Mouse (Mus musculus) frontal cortex, adult 2 months (tissue): ENCODE data around the gene Brd1. TPM values are rescaled to one million over a fixed set of nuclear protein-coding genes. Genes with fewer than 3 reads are reported as not detected.
"Not testable (repeated sequence)": the region's sequence is repeated elsewhere in the genome, so short reads cannot be mapped to it uniquely, and the experiment has no call there.

ENCODE experiments used
- DNase-seq, 2 experiments: peaks; one replicate each; pipeline ENCODE4 v3.0.0; 2022; ENCODE audit warnings: low spot score in 1 of 2; ENCODE audit errors: extremely low spot score in 1 of 2
- polyA plus RNA-seq: library from polyadenylated mRNA; depleted of rRNA; stranded (reverse); fragments of >200 nt; gene quantifications from 2 replicates; pipeline ENCODE4 v1.2.3, GENCODE M21; 2012; rRNA removed

The Brd1 gene
- 23.3 and 23.5 TPM in 2 replicates for polyA plus RNA-seq

DNA sequence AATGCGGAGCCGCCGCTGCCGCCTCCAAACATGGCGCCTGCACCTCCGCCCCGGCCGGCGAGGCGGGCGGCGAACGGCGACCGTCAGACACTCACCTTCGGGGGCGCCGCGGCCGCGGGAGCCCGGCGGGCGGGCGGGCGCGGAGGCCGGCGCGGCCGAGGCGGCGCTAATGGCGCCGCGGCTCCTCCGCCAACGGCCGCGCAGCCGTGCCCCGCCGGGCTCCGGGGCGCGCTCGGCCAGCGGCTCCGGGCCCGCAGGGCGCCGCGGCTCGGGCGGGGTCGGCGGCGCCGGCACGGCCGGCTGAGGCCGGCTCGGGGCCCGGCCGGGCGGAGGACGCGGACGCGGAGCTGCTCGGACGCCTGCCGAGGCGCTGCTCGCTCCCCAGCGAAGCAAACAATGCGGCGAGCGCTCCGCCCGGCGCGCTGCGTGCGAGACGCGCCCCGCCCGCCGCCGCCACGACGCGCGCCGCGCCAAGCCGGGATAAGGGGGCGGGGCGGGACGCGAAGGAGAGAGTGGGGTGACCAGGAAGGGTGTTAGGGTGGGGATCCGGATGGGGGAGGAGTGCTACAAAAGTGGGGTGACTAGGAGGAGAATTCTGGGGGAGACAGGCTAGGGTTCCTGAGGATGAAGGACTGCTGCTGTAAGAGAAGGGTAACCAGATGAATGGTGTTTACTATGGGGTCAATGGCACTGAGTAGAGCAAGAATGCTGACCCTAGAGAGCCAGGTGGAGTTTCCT, at the start of gene Brd1:
Gene Brd1, minus strand, starts transcription at position 400 of the 738 bp plus-strand sequence.
- peak; percentile 31 to 82 for DNase-seq

DNA sequence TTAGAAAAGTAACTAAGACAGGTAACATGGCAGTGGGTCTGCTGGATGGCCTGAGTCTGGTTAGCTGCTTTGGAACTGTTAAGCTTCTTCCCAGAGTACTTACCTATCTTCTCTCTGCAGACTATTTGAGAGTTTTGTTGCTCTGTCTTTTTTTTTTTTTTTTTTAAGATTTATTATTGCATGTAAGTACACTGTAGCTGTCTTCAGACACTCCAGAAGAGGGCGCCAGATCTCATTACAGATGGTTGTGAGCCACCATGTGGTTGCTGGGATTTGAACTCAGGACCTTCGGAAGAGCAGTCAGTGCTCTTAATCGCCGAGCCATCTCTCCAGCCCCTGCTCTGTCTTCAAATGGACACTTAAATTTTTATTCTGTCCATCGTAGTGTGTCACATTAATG, 40.6 kb upstream of the Brd1 start:
- not testable (repeated sequence) for DNase-seq

DNA sequence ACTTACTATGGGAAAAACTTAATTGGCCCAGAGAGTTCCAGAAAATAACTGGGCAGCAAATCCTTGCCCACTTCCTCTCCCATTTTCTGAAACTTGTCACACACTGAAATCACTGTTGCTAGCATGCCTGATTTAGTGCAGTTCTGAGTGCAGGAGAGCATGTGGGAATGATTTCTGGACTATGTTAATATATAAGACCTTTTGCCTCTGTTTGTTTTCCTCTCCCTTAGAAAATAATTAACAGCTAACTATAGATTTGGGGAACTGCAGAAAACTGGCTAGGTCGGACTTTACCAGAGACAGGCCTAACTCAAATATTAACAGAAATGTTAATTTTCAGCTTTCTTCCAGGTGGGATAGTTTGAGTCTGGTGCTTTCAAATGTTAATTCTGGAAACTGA, 34.5 kb upstream of the Brd1 start:
- no peak for DNase-seq

GRCm38 (mm10) chr15:88766139-88766538, 32.1 kb upstream of the Brd1 start:
- not testable (repeated sequence) for DNase-seq

DNA sequence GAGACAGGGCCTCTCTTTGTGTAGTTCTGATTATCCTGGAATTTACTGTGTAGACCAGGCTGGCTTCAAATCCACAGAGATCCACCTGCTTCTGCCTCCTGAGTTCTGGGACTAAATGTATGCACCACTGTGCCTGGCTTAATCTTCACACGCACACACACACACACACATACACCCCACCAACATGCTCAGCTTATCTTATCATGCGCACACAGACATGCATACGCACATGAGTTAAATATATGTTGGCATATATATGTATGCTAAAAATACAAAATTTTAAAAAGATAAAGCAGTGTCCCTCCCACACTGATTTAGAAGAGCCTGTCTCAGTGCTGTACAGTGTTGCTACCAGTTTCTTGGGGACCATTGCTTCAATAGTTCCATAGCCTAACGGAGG, 27.5 kb upstream of the Brd1 start:
- no peak for DNase-seq

DNA sequence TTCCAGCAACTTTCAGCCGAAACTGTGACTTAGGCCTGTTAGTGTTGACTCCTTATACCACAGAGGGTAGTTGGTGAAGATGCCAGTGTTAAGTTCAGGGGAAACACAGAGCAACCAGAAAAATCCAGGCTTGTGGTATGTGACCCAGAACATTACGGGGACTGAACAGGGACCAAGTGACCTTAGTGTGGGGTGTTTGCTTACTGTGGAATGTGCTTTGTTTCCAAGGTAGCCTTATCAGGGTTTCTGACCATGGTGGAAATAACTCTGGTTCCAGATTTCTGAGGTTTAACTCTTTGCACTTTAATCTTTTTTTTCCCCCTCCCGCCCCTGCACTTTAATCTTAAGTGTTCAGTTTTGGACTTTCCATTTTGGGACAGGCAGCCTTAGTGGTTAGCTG, 24.0 kb upstream of the Brd1 start:
- DNase-seq = no peak

DNA sequence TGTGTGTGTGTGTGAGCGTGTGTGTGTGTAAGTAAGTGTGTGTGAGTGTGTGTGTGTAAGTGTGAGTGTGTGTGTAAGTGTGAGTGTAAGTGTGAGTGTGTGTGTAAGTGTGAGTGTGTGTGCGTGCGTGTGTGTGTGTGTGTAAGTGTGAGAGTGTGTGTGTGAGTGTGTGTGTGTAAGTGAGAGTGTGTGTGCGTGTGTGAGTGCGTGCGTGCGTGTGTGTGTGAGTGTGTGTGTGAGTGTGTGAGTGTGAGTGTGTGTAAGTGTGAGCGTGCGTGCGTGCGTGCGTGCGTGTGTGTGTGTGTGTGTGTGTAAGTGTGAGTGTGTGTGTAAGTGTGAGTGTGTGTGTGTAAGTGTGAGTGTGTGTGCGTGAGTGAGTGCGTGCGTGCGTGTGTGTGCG, 21.7 kb upstream of the Brd1 start:
- DNase-seq = no peak

DNA sequence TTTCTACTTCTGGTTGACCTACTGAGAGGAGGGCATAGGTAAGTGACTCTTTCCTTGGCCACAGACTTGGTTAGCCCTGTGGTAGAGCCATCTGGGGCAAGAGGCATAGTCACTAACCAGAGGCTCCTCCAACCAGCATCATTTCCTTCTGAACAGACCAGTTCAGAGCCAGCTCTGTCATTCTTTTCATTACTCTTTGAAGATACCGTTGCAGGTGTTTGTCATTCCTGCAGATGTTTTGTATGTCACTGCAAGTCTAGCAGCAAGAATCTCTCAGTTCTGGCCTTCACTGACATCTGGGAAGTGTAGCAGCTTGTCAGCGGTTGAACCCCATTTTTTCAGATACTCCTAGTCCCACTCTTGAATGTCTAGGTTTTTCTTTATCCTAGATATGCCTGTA, 20.9 kb upstream of the Brd1 start:
- no peak for DNase-seq

DNA sequence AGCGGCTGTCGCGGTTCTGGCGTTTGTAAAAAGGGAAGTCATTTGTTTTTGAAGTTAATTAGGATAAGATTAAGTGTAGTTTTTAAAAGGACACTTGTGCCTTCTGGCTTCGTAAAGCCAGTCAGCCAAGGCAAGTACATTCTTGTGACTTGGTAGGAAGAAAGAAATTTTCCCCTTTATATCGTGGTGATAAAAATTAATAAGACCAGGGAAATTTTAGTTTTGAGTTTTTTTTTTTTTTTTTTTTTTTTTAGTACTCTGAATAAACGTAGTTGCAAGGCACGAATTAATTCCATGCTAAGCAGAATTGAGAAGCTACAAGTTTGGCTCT, 18.3 kb upstream of the Brd1 start:
- no peak for DNase-seq

DNA sequence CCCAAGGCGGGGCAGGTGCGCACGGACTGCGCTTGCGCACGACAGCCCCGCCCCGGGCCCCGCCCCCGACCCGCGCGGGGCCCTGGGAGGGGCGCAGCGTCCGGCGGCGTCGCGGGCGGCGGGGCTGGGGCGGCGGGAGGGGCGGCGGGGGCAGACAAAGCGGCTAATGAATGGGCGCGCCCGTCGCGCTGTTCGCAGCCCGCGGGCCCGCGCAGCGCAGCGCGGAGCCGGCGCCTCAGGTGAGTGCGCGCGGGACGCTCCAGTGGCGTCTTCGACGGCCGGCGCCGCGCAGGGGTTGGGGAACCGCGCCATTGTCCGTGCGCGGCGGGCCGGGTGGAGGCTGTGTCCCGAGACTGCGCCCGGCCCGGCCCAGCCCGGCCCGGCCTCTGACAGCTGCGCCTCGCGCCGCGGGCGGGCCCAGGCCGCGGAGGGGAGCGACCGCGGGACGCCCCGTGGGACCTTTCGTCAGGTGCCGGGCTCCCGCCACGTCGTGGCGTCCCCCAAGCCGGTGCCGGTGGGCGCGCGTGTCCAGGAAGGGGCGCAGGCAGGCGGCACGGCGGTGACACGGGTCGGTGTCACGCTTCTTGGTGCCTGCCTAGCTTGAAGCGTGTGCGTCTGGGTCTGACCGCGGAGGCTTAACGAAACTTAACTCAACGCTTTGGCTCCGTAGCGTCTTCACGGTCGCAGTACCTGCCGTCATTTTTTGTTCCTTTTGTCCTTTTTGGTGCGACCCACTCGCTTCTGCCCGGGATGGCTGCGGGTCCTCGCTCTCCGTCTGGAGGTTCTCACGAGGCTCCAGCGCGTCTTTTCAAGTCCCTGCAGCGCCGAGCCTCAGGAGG, 17.8 kb upstream of the Brd1 start, which contains the start of gene Zbed4:
Gene Zbed4, plus strand, starts transcription at position 97 of the 839 bp plus-strand sequence.
- no peak for DNase-seq

GRCm38 (mm10) chr15:88750677-88751563, 16.9 kb upstream of the Brd1 start:
- peak; percentile 97 to 99 for DNase-seq

- no peak for DNase-seq
Measured at GRCm38 (mm10) chr15:88750032-88750431, 16.0 kb upstream of the Brd1 start.

GRCm38 (mm10) chr15:88749617-88750016, 15.6 kb upstream of the Brd1 start:
- DNase-seq = not testable (repeated sequence)

- DNase-seq = no peak
Measured at GRCm38 (mm10) chr15:88745926-88746325, 11.9 kb upstream of the Brd1 start.

DNA sequence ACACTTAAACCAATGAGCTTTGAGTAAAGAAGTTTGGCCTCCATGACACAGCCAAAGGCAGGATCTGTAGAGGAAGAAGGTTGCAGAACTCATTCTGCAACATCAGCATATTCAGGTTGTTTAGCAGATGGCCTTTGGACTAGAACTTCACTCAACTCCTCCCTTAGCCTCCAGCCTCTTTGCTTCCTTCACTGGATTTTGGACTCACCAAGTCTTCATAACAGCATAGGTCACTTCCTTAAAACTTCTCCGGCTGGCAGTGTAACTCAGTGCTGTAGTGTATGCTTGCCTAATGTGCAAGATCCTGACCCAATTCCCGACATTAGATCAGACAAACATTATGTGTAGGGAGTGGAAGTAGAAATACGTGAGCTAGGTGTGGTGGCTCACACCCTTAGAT, 11.3 kb upstream of the Brd1 start:
- no peak for DNase-seq

- DNase-seq = not testable (repeated sequence)
Measured at GRCm38 (mm10) chr15:88743371-88743770, 9.3 kb upstream of the Brd1 start.

- DNase-seq = no peak
Measured at GRCm38 (mm10) chr15:88741366-88741765, 7.3 kb upstream of the Brd1 start.

GRCm38 (mm10) chr15:88738466-88738865, 4.4 kb upstream of the Brd1 start:
- no peak for DNase-seq

DNA sequence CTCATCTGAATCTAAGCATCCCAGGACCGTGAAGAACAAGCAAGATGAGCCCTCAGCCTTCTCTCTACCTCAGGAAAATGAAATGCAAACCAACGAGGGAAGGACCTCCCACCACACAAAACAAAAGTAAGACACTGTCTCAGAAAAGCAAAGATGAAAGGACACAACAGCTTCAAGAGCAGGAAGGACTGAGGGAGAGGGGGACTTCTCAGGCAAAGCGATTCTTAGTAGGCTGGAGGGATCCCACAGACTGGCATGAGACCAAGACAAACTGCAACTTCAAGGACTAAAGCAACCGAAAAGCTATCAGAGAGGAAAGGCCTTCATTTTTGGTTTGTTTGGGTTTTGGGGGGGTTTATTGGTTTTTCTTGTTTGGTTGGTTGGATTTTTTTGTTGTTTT, 2.1 kb upstream of the Brd1 start:
- DNase-seq = no peak

- peak; percentile 31 to 72 for DNase-seq
Measured at GRCm38 (mm10) chr15:88733041-88733751, 837 bp downstream of the Brd1 start.
